Mouse (Mus musculus) forebrain, embryonic 12.5 days (tissue): ENCODE results near the gene Atg4a-ps. TPM values are rescaled to one million over a fixed set of nuclear protein-coding genes. Genes with fewer than 3 reads are reported as not detected.

Experiments used
- ATAC-seq: fragments of 200-750 bp; cut with Nextera tagmentation; 2 replicates; pipeline ENCODE4 v1.8.0; 2017; ENCODE audit warnings: moderate TSS enrichment; ENCODE audit not compliant: low FRiP score
- H3K27ac ChIP-seq: fragments of 300-500 bp; sonication (generic); 2 replicates; pipeline ENCODE4 v1.5.1; 2016; ENCODE audit warnings: mild to moderate bottlenecking
- H3K27me3 ChIP-seq: fragments of 300-500 bp; sonication (generic); 2 replicates; pipeline ENCODE4 v1.6.1; 2016; ENCODE audit warnings: mild to moderate bottlenecking
- H3K36me3 ChIP-seq: fragments of 300-500 bp; sonication (generic); replicated peaks from 2 replicates; pipeline ENCODE4 v1.6.1; 2016; ENCODE audit warnings: mild to moderate bottlenecking
- H3K4me1 ChIP-seq: fragments of 300-500 bp; sonication (generic); 2 replicates; pipeline ENCODE4 v1.6.1; 2016
- H3K4me2 ChIP-seq: fragments of 300-500 bp; sonication (generic); 2 replicates; pipeline ENCODE4 v1.6.1; 2016; ENCODE audit warnings: mild to moderate bottlenecking, moderate library complexity
- H3K4me3 ChIP-seq: fragments of 300-500 bp; sonication (generic); replicated peaks from 2 replicates; pipeline ENCODE4 v1.5.1; 2016; ENCODE audit warnings: mild to moderate bottlenecking
- H3K9ac ChIP-seq: fragments of 300-500 bp; sonication (generic); 2 replicates; pipeline ENCODE4 v1.6.1; 2016; ENCODE audit warnings: mild to moderate bottlenecking
- H3K9me3 ChIP-seq: fragments of 300-500 bp; sonication (generic); 2 replicates; pipeline ENCODE4 v1.6.1; 2016
- WGBS: fragments of 180-500 bp; shearing (Covaris S2); methylation state at CpG from one replicate; pipeline ENCODE4 v1.1.7; 2016; 5-methylcytosine and 5-hydroxymethylcytosine counted together
- microRNA-seq: library from miRNA; unstranded; fragments of <30 nt; microRNA quantifications from one replicate; pipeline ENCODE4, GENCODE M21; 2017
- polyA plus RNA-seq: library from polyadenylated mRNA; unstranded; fragments of >200 nt; fragmentation: Nextera tagmentation; extraction: Ambion mirVana; gene quantifications from 2 replicates; pipeline ENCODE4 v1.2.1, GENCODE M21; 2016

Atg4a-ps gene
- polyA plus RNA-seq, 1 experiment from 2014 or later: 0.17 TPM

DNA sequence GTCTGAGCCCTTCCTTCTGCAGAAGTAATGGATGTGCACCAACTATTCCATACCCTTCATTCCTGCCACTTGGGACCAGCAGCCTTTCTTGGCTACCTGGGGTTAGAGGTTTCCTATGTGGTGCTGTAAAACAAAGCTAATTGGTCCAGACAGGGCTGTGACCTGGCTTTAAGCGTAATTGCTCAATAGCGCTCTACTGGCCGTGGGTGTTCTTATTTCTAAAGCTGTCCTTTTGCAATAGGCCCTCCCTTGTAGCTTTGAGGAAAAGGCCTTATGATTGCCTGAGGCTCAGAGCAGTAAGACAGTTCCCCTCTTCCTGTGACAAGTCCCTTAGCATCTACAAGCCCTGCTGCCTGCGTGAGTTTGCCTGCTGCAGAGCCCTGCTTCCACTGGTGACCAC is 48.3 kb downstream of the Atg4a-ps start:
- ATAC-seq: no peak
- H3K4me3 ChIP-seq: no peak overlapping the region
- 71% methylated on average over 4 of the region's 4 CpGs for WGBS
- H3K27me3 ChIP-seq: no peaks in the 10 kb centered on the region; the same call in 1 of the 2 replicates
- no peaks in the 10 kb centered on the region for H3K9me3 ChIP-seq
- H3K9ac ChIP-seq: no peak overlapping the region
- H3K36me3 ChIP-seq: no peaks in the 10 kb centered on the region; the same call in 1 of the 2 replicates
- no peak overlapping the region for H3K27ac ChIP-seq
- H3K4me2 ChIP-seq: no peak overlapping the region
- peaks cover 2% of the 10 kb centered on the region; the same call in 1 of the 2 replicates for H3K4me1 ChIP-seq

GRCm38 (mm10) chr3:103595271-103595810 is 50.5 kb downstream of the Atg4a-ps start:
- Histone ChIP-seq H3K36me3 (no peaks in the 10 kb centered on the region; the same call in 1 of the 2 replicates), H3K4me2 (no peak overlapping the region), H3K9ac (no peak overlapping the region), H3K27ac (no peak overlapping the region), H3K4me1 (peaks cover 2% of the 10 kb centered on the region; the same call in 1 of the 2 replicates), H3K4me3 (no peak overlapping the region), H3K27me3 (no peaks in the 10 kb centered on the region; the same call in 1 of the 2 replicates), H3K9me3 (no peaks in the 10 kb centered on the region)
- WGBS: 79% methylated on average over 7 of the region's 7 CpGs
- ATAC-seq: no peak

Small RNA genes lying within 50 kb of the gene (microRNA-seq; reads per million reads assigned to microRNA genes)
- not detected for gene Gm25325

Other genes with a start within 250 kb of the Atg4a-ps start
- 4.8 and 5.1 TPM in 2 replicates for gene Syt6, start 70.8 kb downstream of the Atg4a-ps start, polyA plus RNA-seq
- gene Olfml3, start 91.9 kb upstream of the Atg4a-ps start, polyA plus RNA-seq: 5.3 and 7.2 TPM in 2 replicates
- not detected in 2 replicates for gene Gm10964, start 93.3 kb upstream of the Atg4a-ps start, polyA plus RNA-seq
- gene Hipk1, start 145.5 kb upstream of the Atg4a-ps start, polyA plus RNA-seq: 18.2 and 18.5 TPM in 2 replicates
- gene Dclre1b, start 163.4 kb upstream of the Atg4a-ps start, polyA plus RNA-seq: 29.7 and 32.4 TPM in 2 replicates
- gene Ap4b1, start 163.5 kb upstream of the Atg4a-ps start, polyA plus RNA-seq: 23.7 and 23.9 TPM in 2 replicates
- 0.10 TPM in 1 of 2 replicates, not detected in the other for gene Gm43064, start 163.5 kb upstream of the Atg4a-ps start, polyA plus RNA-seq
- gene Bcl2l15, start 186.5 kb upstream of the Atg4a-ps start, polyA plus RNA-seq: 0.28 and 0.42 TPM in 2 replicates
- gene Ptpn22, start 213.7 kb upstream of the Atg4a-ps start, polyA plus RNA-seq: 0.29 and 0.31 TPM in 2 replicates